Mouse (Mus musculus): Measurements from ENCODE around the gene Nepro. TPM values are rescaled to one million over a fixed set of nuclear protein-coding genes. Genes with fewer than 3 reads are reported as not detected.

The Nepro gene
- polyA plus RNA-seq, 1 experiment from 2014 or later, result 7.0 TPM

Other genes with a start within 250 kb of the Nepro start
- gene Boc, start 165.4 kb upstream of the Nepro start, polyA plus RNA-seq (2014; fragmentation: Nextera tagmentation; extraction: Ambion mirVana), result 8.7 and 8.9 TPM in 2 replicates
- gene Gtpbp8, start 22.1 kb downstream of the Nepro start, polyA plus RNA-seq (2014; fragmentation: Nextera tagmentation; extraction: Ambion mirVana), result 22.2 and 24.8 TPM in 2 replicates
- 1.9 and 2.5 TPM in 2 replicates for gene Cd200r1, start 41.4 kb downstream of the Nepro start, polyA plus RNA-seq (2014; fragmentation: Nextera tagmentation; extraction: Ambion mirVana)
- gene Cd200r4, start 87.4 kb downstream of the Nepro start, polyA plus RNA-seq (2014; fragmentation: Nextera tagmentation; extraction: Ambion mirVana), result 0.09 and 0.18 TPM in 2 replicates
- 0.49 and 0.77 TPM in 2 replicates for gene Cd200r2, start 142.8 kb downstream of the Nepro start, polyA plus RNA-seq (2014; fragmentation: Nextera tagmentation; extraction: Ambion mirVana)
- gene Cd200r3, start 219.4 kb downstream of the Nepro start, polyA plus RNA-seq (2014; fragmentation: Nextera tagmentation; extraction: Ambion mirVana), result 0.21 TPM in 1 of 2 replicates, not detected in the other

All from heart, embryonic 11.5 days (tissue).